Mouse (Mus musculus) intestine, embryonic 15.5 days (tissue): Measurements from ENCODE around the gene Ribc1. TPM values are rescaled to one million over a fixed set of nuclear protein-coding genes. Genes with fewer than 3 reads are reported as not detected.
A peak's percentile ranks its signal among the peaks of the same experiment; 100 is the strongest.

Experiments
- ATAC-seq: fragments of 200-750 bp; cut with Nextera tagmentation; 2 replicates; pipeline ENCODE4 v1.8.0; 2017; ENCODE audit warnings: moderate TSS enrichment, moderate library complexity
- H3K27ac ChIP-seq: fragments of 300-500 bp; sonication (generic); 2 replicates; pipeline ENCODE4 v1.5.1; 2015; ENCODE audit warnings: mild to moderate bottlenecking, inconsistent platforms
- H3K27me3 ChIP-seq: fragments of 300-500 bp; sonication (generic); replicated peaks from 2 replicates; pipeline ENCODE4 v1.6.1; 2015; ENCODE audit warnings: inconsistent platforms
- H3K36me3 ChIP-seq: fragments of 300-500 bp; sonication (generic); 2 replicates; pipeline ENCODE4 v1.6.1; 2015; ENCODE audit warnings: inconsistent platforms
- H3K4me1 ChIP-seq: fragments of 300-500 bp; sonication (generic); replicated peaks from 2 replicates; pipeline ENCODE4 v1.6.1; 2015; ENCODE audit warnings: inconsistent platforms
- H3K4me2 ChIP-seq: fragments of 300-500 bp; sonication (generic); replicated peaks from 2 replicates; pipeline ENCODE4 v1.6.1; 2015; ENCODE audit warnings: mild to moderate bottlenecking, inconsistent platforms
- H3K4me3 ChIP-seq: fragments of 300-500 bp; sonication (generic); replicated peaks from 2 replicates; pipeline ENCODE4 v1.5.1; 2015; ENCODE audit warnings: inconsistent platforms
- H3K9ac ChIP-seq: fragments of 300-500 bp; sonication (generic); 2 replicates; pipeline ENCODE4 v1.6.1; 2015; ENCODE audit warnings: inconsistent platforms
- H3K9me3 ChIP-seq: fragments of 300-500 bp; sonication (generic); 2 replicates; pipeline ENCODE4 v1.6.1; 2016; ENCODE audit warnings: inconsistent platforms
- WGBS: fragments of 180-500 bp; shearing (Covaris S2); methylation state at CpG from one replicate; pipeline ENCODE4 v1.1.7; 2015; 5-methylcytosine and 5-hydroxymethylcytosine counted together
- polyA plus RNA-seq: library from polyadenylated mRNA; unstranded; fragments of >200 nt; fragmentation: Nextera tagmentation; extraction: Ambion mirVana; gene quantifications from 2 replicates; pipeline ENCODE4 v1.2.1, GENCODE M21; 2015

The Ribc1 gene
- 3.3 and 3.4 TPM in 2 replicates for polyA plus RNA-seq

GRCm38 (mm10) chrX:152016151-152017145, at the start of gene Ribc1, which contains the start of gene Smc1a:
Gene Ribc1, minus strand, starts transcription at chrX:152016295.
Gene Smc1a, plus strand, starts transcription at chrX:152016428.
- H3K4me2 ChIP-seq = peak within 1 kb of the TSS; percentile 56
- no peaks in the 10 kb centered on the region for H3K9me3 ChIP-seq
- peak within 1 kb of the TSS; percentile 89 for H3K27ac ChIP-seq
- no peaks in the 10 kb centered on the region for H3K36me3 ChIP-seq
- no peaks in the 10 kb centered on the region for H3K4me1 ChIP-seq
- WGBS = 21% methylated on average over 64 of the region's 64 CpGs
- peak; percentile 99 for ATAC-seq
- peak within 1 kb of the TSS; percentile 51 for H3K4me3 ChIP-seq
- peaks cover 4% of the 10 kb centered on the region; the same call in 1 of the 2 replicates for H3K27me3 ChIP-seq
- H3K9ac ChIP-seq = peak within 1 kb of the TSS; percentile 54

- Histone ChIP-seq H3K4me2 (no peak overlapping the region), H3K27ac (no peak overlapping the region), H3K9ac (no peak overlapping the region), H3K4me1 (no peaks in the 10 kb centered on the region), H3K4me3 (no peak overlapping the region), H3K27me3 (peaks cover 8% of the 10 kb centered on the region; the same call in 1 of the 2 replicates), H3K36me3 (no peaks in the 10 kb centered on the region), H3K9me3 (no peaks in the 10 kb centered on the region)
- WGBS = 86% methylated on average over 2 of the region's 2 CpGs
- no peak for ATAC-seq
These were observed 49.6 kb upstream of the Ribc1 start for GRCm38 (mm10) chrX:152065674-152066073.

- Histone ChIP-seq H3K36me3 (no peaks in the 10 kb centered on the region; the same call in 1 of the 2 replicates), H3K9me3 (no peaks in the 10 kb centered on the region), H3K4me2 (no peak overlapping the region), H3K27ac (no peak overlapping the region), H3K9ac (no peak overlapping the region), H3K4me3 (no peak overlapping the region), H3K4me1 (no peaks in the 10 kb centered on the region), H3K27me3 (no peaks in the 10 kb centered on the region; the same call in 1 of the 2 replicates)
- ATAC-seq = no peak
- 79% methylated on average over 1 of the region's 1 CpGs for WGBS
These were observed 38.0 kb upstream of the Ribc1 start for GRCm38 (mm10) chrX:152054094-152054493.

GRCm38 (mm10) chrX:152052546-152052945, 36.5 kb upstream of the Ribc1 start:
- no peak for ATAC-seq
- no peak overlapping the region for H3K9ac ChIP-seq
- no peak overlapping the region for H3K4me3 ChIP-seq
- no peak overlapping the region for H3K4me2 ChIP-seq
- WGBS = 69% methylated on average over 3 of the region's 3 CpGs
- no peaks in the 10 kb centered on the region for H3K36me3 ChIP-seq
- H3K27me3 ChIP-seq = no peaks in the 10 kb centered on the region
- no peaks in the 10 kb centered on the region for H3K9me3 ChIP-seq
- H3K27ac ChIP-seq = no peak overlapping the region
- no peaks in the 10 kb centered on the region for H3K4me1 ChIP-seq

- H3K4me1 ChIP-seq = no peaks in the 10 kb centered on the region
- no peak overlapping the region for H3K27ac ChIP-seq
- no peaks in the 10 kb centered on the region for H3K9me3 ChIP-seq
- no peaks in the 10 kb centered on the region for H3K36me3 ChIP-seq
- H3K4me3 ChIP-seq = no peak overlapping the region
- no peak overlapping the region for H3K9ac ChIP-seq
- H3K4me2 ChIP-seq = no peak overlapping the region
- ATAC-seq = no peak
- 0 out of 2 replicates have a peak, but pooled peaks cover 6% of the 10 kb centered on the region for H3K27me3 ChIP-seq
These were observed 31.1 kb upstream of the Ribc1 start for GRCm38 (mm10) chrX:152047230-152047629.

GRCm38 (mm10) chrX:152039865-152040264, 23.8 kb upstream of the Ribc1 start:
- H3K27me3 ChIP-seq = no peaks in the 10 kb centered on the region
- no peak for ATAC-seq
- H3K4me1 ChIP-seq = no peaks in the 10 kb centered on the region

GRCm38 (mm10) chrX:152019294-152019693, 3.2 kb upstream of the Ribc1 start:
- Histone ChIP-seq H3K9me3 (no peaks in the 10 kb centered on the region), H3K36me3 (no peaks in the 10 kb centered on the region; the same call in 1 of the 2 replicates), H3K9ac (no peak overlapping the region), H3K4me3 (no peak overlapping the region), H3K4me2 (no peak overlapping the region), H3K4me1 (no peaks in the 10 kb centered on the region), H3K27ac (no peak overlapping the region), H3K27me3 (peaks cover 4% of the 10 kb centered on the region; the same call in 1 of the 2 replicates)
- WGBS = 91% methylated on average over 2 of the region's 2 CpGs
- ATAC-seq = no peak

More at GRCm38 (mm10) chrX:152039865-152040264, 23.8 kb upstream of the Ribc1 start:
- no peak overlapping the region for H3K9ac ChIP-seq
- no peaks in the 10 kb centered on the region for H3K36me3 ChIP-seq
- H3K9me3 ChIP-seq = no peaks in the 10 kb centered on the region
- no peak overlapping the region for H3K4me2 ChIP-seq
- no peak overlapping the region for H3K4me3 ChIP-seq
- H3K27ac ChIP-seq = no peak overlapping the region

- Histone ChIP-seq H3K36me3 (no peaks in the 10 kb centered on the region), H3K4me1 (no peaks in the 10 kb centered on the region), H3K9me3 (no peaks in the 10 kb centered on the region), H3K4me3 (peak overlapping the region; percentile 51), H3K27me3 (peaks cover 4% of the 10 kb centered on the region; the same call in 1 of the 2 replicates), H3K4me2 (peak overlapping the region; percentile 50), H3K27ac (no peak overlapping the region; the same call in 1 of the 2 replicates), H3K9ac (peak overlapping the region; percentile 54)
- 23% methylated on average over 14 of the region's 14 CpGs for WGBS
- no peak for ATAC-seq
These were observed 1.1 kb upstream of the Ribc1 start for GRCm38 (mm10) chrX:152017186-152017585.

GRCm38 (mm10) chrX:152015752-152016150, 344 bp downstream of the Ribc1 start:
- Histone ChIP-seq H3K4me2 (peak overlapping the region; percentile 56), H3K9ac (peak overlapping the region; percentile 48), H3K4me1 (no peaks in the 10 kb centered on the region), H3K27me3 (peaks cover 4% of the 10 kb centered on the region; the same call in 1 of the 2 replicates), H3K36me3 (no peaks in the 10 kb centered on the region), H3K9me3 (no peaks in the 10 kb centered on the region), H3K27ac (peak overlapping the region; percentile 84), H3K4me3 (peak overlapping the region; percentile 51)
- ATAC-seq = peak; percentile 52
- 17% methylated on average over 11 of the region's 11 CpGs for WGBS

- no peak overlapping the region for H3K27ac ChIP-seq
- no peak overlapping the region for H3K4me3 ChIP-seq
- H3K4me2 ChIP-seq = no peak overlapping the region
- no peaks in the 10 kb centered on the region for H3K4me1 ChIP-seq
- H3K27me3 ChIP-seq = peaks cover 7% of the 10 kb centered on the region; the same call in 1 of the 2 replicates
- no peaks in the 10 kb centered on the region for H3K36me3 ChIP-seq
- no peak for ATAC-seq
- H3K9me3 ChIP-seq = no peaks in the 10 kb centered on the region
- no peak overlapping the region for H3K9ac ChIP-seq
- WGBS = 70% methylated on average over 1 of the region's 1 CpGs
These were observed 8.2 kb downstream of the Ribc1 start for GRCm38 (mm10) chrX:152007863-152008262.

GRCm38 (mm10) chrX:152002865-152003264, 13.2 kb downstream of the Ribc1 start:
- H3K4me1 ChIP-seq = no peaks in the 10 kb centered on the region
- ATAC-seq = no peak
- H3K4me3 ChIP-seq = no peak overlapping the region
- H3K9ac ChIP-seq = no peak overlapping the region
- H3K27ac ChIP-seq = no peak overlapping the region
- 58% methylated on average over 2 of the region's 2 CpGs for WGBS
- H3K27me3 ChIP-seq = peaks cover 15% of the 10 kb centered on the region; the same call in 1 of the 2 replicates
- no peaks in the 10 kb centered on the region for H3K36me3 ChIP-seq
- no peak overlapping the region for H3K4me2 ChIP-seq
- no peaks in the 10 kb centered on the region for H3K9me3 ChIP-seq
